Mouse (Mus musculus): ENCODE data around the gene Hist1h3f. TPM values are rescaled to one million over a fixed set of nuclear protein-coding genes. Genes with fewer than 3 reads are reported as not detected.
"Not testable (repeated sequence)": the region's sequence is repeated elsewhere in the genome, so short reads cannot be mapped to it uniquely, and the experiment has no call there.

Gene Hist1h3f
- polyA plus RNA-seq, 1 experiment, result 1.3 TPM

- TF ChIP-seq POLR2A (IDR thresholded peaks at IDR 0.05; ENCODE audit: control insufficient read depth, low read depth, low read length), result peak; percentile 83
- H3K27me3 ChIP-seq (ENCODE audit: control insufficient read depth, insufficient read depth, low read length); H3K36me3 ChIP-seq (ENCODE audit: control insufficient read depth, insufficient read depth, low read length): not testable (repeated sequence)
Measured at GRCm38 (mm10) chr13:23561883-23562659, 18.2 kb downstream of the Hist1h3f start, which contains the start of gene Hist1h3e. Gene Hist1h3e (minus strand): TSS chr13:23562369.

DNA sequence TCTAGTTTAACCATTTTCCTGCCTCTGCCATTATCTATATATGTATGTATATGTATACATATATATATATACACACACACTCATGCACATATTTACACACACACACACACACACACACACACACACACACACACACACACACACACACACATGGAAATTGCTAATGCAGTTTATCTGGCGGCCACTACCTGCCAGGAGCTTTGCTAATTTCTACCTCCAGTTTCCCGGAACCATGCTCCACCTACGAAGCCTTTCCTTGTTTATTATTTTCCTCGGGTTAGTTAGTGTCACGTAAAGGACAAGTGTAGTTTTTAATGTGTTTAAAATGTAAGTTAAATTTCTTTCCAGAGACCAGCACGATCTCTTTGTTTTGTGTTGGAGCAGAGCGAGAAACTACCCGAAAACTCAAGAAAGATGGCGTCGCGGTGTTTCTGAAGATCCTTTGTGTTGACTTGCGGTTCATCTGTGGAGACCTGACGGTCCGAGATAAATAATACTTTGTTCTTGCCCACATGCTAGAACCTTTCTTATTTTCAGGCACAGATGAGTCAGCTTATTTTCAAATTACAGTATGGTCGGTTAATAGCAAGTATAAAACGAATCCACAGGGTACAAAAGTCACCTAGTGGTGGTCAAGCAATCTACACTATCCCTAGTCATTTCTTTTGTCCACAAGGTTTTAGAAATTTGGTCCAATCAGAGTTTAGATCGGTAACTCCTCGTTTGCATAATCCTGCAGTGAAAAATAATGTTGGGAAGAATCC lies 19.0 kb downstream of the Hist1h3f start:
- TF ChIP-seq POLR2A (IDR thresholded peaks at IDR 0.05; ENCODE audit: control insufficient read depth, low read depth, low read length) (no peak), CTCF (IDR thresholded peaks at IDR 0.05; ENCODE audit: control insufficient read depth, insufficient read depth, insufficient replicate concordance, low read depth, low read length) (no peak)
- Histone ChIP-seq H3K4me1 (ENCODE audit: control insufficient read depth, insufficient read depth, low read length) (peaks cover 4% of the 10 kb centered on the region), H3K27me3 (ENCODE audit: control insufficient read depth, insufficient read depth, low read length) (no peaks in the 10 kb centered on the region), H3K36me3 (ENCODE audit: control insufficient read depth, insufficient read depth, low read length) (no peaks in the 10 kb centered on the region), H3K27ac (ENCODE audit: control insufficient read depth, insufficient read depth, low read depth, low read length) (peak overlapping the region; percentile 75), H3K4me3 (ENCODE audit: control insufficient read depth, low read depth, low read length) (peak overlapping the region; percentile 34; the same call in 1 of the 2 replicates)

More at GRCm38 (mm10) chr13:23561883-23562659, 18.2 kb downstream of the Hist1h3f start, which contains the start of gene Hist1h3e:
- H3K4me3 ChIP-seq (ENCODE audit: control insufficient read depth, low read depth, low read length), result peak within 1 kb of the TSS; percentile 81
- H3K27ac ChIP-seq (ENCODE audit: control insufficient read depth, insufficient read depth, low read depth, low read length), result peak within 1 kb of the TSS; percentile 75
- not testable (repeated sequence) for H3K4me1 ChIP-seq (ENCODE audit: control insufficient read depth, insufficient read depth, low read length)

- no peak overlapping the region for H3K4me3 ChIP-seq (ENCODE audit: control insufficient read depth, low read depth, low read length)
- no peaks in the 10 kb centered on the region for H3K36me3 ChIP-seq (ENCODE audit: control insufficient read depth, insufficient read depth, low read length)
- no peak overlapping the region for H3K27ac ChIP-seq (ENCODE audit: control insufficient read depth, insufficient read depth, low read depth, low read length)
- TF ChIP-seq POLR2A (IDR thresholded peaks at IDR 0.05; ENCODE audit: control insufficient read depth, low read depth, low read length) (no peak), CTCF (IDR thresholded peaks at IDR 0.05; ENCODE audit: control insufficient read depth, insufficient read depth, insufficient replicate concordance, low read depth, low read length) (no peak)
- peaks cover 4% of the 10 kb centered on the region for H3K4me1 ChIP-seq (ENCODE audit: control insufficient read depth, insufficient read depth, low read length)
- no peaks in the 10 kb centered on the region for H3K27me3 ChIP-seq (ENCODE audit: control insufficient read depth, insufficient read depth, low read length)
Measured at GRCm38 (mm10) chr13:23564482-23564881, 20.6 kb downstream of the Hist1h3f start.

DNA sequence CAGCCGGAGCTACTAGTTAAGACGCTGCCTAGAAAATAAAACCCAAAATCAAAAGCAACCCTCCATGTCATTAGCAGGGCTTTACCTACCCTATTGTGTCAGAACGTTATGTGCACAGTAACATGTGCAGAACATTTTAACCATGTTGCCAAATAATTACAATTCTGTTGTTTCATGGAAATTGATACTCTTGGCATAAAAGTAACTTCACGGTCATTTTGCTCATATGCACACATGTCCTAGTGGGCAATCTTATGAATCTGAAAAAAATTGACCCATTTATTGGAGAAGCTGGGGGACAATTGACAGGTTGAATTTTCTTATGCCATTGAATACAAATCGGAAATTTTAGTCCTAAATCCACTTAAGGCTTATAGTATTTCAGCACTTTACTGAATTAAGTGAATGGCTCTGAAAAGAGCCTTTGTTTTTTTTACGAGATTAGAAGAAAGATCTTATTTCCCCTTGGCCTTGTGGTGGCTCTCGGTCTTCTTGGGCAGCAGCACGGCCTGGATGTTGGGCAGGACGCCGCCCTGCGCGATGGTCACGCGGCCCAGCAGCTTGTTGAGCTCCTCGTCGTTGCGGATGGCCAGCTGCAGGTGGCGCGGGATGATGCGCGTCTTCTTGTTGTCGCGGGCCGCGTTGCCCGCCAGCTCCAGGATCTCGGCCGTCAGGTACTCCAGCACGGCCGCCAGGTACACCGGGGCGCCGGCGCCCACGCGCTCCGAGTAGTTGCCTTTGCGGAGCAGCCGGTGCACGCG lies 26.6 kb downstream of the Hist1h3f start:
- H3K4me1 ChIP-seq (ENCODE audit: control insufficient read depth, insufficient read depth, low read length); H3K27me3 ChIP-seq (ENCODE audit: control insufficient read depth, insufficient read depth, low read length); H3K36me3 ChIP-seq (ENCODE audit: control insufficient read depth, insufficient read depth, low read length): not testable (repeated sequence)
- Histone ChIP-seq H3K4me3 (ENCODE audit: control insufficient read depth, low read depth, low read length) (peak overlapping the region; percentile 44), H3K27ac (ENCODE audit: control insufficient read depth, insufficient read depth, low read depth, low read length) (peak overlapping the region; percentile 62; the same call in 1 of the 2 replicates)

DNA sequence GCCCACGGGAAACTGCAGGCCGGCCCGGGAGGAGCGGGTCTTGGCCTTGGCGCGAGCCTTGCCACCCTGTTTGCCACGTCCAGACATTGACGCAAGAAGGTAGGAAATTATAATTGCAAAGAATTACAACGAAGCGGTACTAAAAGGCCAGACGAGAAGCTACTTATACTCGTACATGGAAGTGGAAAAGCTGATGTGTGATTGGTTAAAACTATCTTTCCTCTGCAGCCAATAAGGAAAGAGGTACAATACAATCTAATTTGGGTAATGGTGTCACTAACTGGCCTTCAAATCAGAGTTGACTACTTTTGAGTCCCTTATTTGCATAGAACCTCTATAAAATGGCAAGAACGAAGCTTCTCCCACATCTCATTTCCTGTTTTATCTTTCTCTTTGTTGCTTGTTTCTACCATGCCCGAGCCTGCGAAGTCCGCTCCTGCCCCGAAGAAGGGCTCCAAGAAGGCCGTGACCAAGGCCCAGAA lies 27.2 kb downstream of the Hist1h3f start, which contains the start of the genes Hist1h2ae and Hist1h2bg:
Gene Hist1h2ae (minus strand): TSS at position 199 of the 482 bp plus-strand sequence.
Gene Hist1h2bg (plus strand): TSS at position 375 of the 482 bp plus-strand sequence.
- Histone ChIP-seq H3K27ac (ENCODE audit: control insufficient read depth, insufficient read depth, low read depth, low read length) (peak within 1 kb of the TSS; percentile 62; the same call in 1 of the 2 replicates), H3K4me3 (ENCODE audit: control insufficient read depth, low read depth, low read length) (peak within 1 kb of the TSS; percentile 44), H3K27me3 (ENCODE audit: control insufficient read depth, insufficient read depth, low read length) (no peaks in the 10 kb centered on the region), H3K4me1 (ENCODE audit: control insufficient read depth, insufficient read depth, low read length) (peaks cover 4% of the 10 kb centered on the region), H3K36me3 (ENCODE audit: control insufficient read depth, insufficient read depth, low read length) (no peaks in the 10 kb centered on the region)
- TF ChIP-seq CTCF (IDR thresholded peaks at IDR 0.05; ENCODE audit: control insufficient read depth, insufficient read depth, insufficient replicate concordance, low read depth, low read length), result no peak

DNA sequence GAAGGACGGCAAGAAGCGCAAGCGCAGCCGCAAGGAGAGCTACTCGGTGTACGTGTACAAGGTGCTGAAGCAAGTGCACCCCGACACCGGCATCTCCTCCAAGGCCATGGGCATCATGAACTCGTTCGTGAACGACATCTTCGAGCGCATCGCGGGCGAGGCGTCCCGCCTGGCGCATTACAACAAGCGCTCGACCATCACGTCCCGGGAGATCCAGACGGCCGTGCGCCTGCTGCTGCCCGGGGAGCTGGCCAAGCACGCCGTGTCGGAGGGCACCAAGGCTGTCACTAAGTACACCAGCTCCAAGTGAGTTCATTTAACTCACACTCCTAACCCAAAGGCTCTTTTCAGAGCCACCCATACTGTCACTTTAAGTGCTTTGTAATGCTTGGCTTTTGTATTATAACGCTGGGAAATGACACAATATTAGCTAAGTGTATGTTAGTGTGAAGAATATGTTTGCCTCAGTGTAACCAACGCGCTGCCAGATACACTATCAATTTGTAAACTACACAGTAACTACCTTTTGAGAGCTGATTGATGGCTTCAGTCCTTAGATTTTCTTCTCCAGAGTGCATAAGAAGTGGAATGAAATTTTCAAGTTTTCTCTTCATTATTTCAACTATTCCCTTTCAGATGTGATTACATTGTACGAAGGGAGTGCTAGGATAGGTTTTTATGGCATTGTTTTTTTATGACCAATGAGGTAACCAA lies 27.8 kb downstream of the Hist1h3f start:
- H3K36me3 ChIP-seq (ENCODE audit: control insufficient read depth, insufficient read depth, low read length); H3K4me3 ChIP-seq (ENCODE audit: control insufficient read depth, low read depth, low read length); H3K27me3 ChIP-seq (ENCODE audit: control insufficient read depth, insufficient read depth, low read length); H3K27ac ChIP-seq (ENCODE audit: control insufficient read depth, insufficient read depth, low read depth, low read length); H3K4me1 ChIP-seq (ENCODE audit: control insufficient read depth, insufficient read depth, low read length): not testable (repeated sequence)
